Mouse (Mus musculus): ENCODE measurements around the gene Dhx34. TPM values are rescaled to one million over a fixed set of nuclear protein-coding genes. Genes with fewer than 3 reads are reported as not detected.
"Not testable (repeated sequence)": the region's sequence is repeated elsewhere in the genome, so short reads cannot be mapped to it uniquely, and the experiment has no call there.

Gene Dhx34
- total RNA-seq (2014; rRNA removed; ENCODE audit: low replicate concordance) (16.7 and 19.8 TPM in 2 replicates), polyA plus RNA-seq (2015; fragmentation: Nextera tagmentation; extraction: Ambion mirVana) (6.1 and 7.2 TPM in 2 replicates)

GRCm38 (mm10) chr7:16221582-16222272 lies at the start of gene Dhx34:
TSS of gene Dhx34 (minus strand) at chr7:16222037.
- DNase-seq (ENCODE audit: low spot score): peak; percentile 96
- Histone ChIP-seq H3K36me3 (replicated peaks; ENCODE audit: control insufficient read depth, insufficient read depth, low read length) (peaks cover 17% of the 10 kb centered on the region), H3K27me3 (ENCODE audit: control insufficient read depth, insufficient read depth, low read length) (no peaks in the 10 kb centered on the region), H3K27ac (ENCODE audit: low read depth) (peak within 1 kb of the TSS; percentile 67), H3K4me3 (ENCODE audit: low read depth, low read length) (peak within 1 kb of the TSS; percentile 63), H3K9me3 (replicated peaks; ENCODE audit: control insufficient read depth, low read length) (no peaks in the 10 kb centered on the region), H3K9ac (replicated peaks; ENCODE audit: low read depth, low read length) (peak within 1 kb of the TSS; percentile 67), H3K4me1 (ENCODE audit: control insufficient read depth, insufficient read depth) (peaks cover 9% of the 10 kb centered on the region), H3K4me2 (ENCODE audit: low read depth, low read length) (peak within 1 kb of the TSS; percentile 85)
- no peak for TF ChIP-seq EP300 (IDR thresholded peaks at IDR 0.05; ENCODE audit: low read depth)
- peak; percentile 27; the same call in 1 of the 2 replicates for TF ChIP-seq CTCF (IDR thresholded peaks at IDR 0.05; ENCODE audit: low read depth)
- peak; percentile 97 for ATAC-seq (ENCODE audit: insufficient read depth, low read depth)
- 1% methylated on average over 34 of the region's 34 CpGs for WGBS

DNA sequence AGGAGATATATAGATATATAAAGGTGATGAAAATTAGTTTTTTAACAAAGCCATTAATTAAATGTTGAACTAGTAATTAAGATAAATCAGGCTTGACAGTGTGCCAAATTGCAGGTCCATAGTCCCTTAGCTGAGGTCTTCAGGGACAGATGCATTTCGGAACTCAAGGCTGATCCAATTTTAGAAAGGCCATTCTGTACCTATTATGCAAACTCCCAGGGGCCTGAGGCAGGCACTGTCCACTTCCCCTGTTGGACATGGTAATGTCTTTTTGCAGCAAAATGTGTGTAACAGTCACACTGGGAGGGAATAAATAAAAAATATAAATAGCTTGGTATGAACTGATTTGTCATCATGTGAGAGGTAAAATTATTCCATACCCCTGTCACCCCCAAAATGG lies 49.3 kb upstream of the Dhx34 start:
- no peaks in the 10 kb centered on the region for H3K27me3 ChIP-seq (ENCODE audit: control insufficient read depth, insufficient read depth, low read length)
- no peak overlapping the region for H3K9ac ChIP-seq (replicated peaks; ENCODE audit: low read depth, low read length)
- no peak for TF ChIP-seq CTCF (IDR thresholded peaks at IDR 0.05; ENCODE audit: low read depth)
- TF ChIP-seq EP300 (IDR thresholded peaks at IDR 0.05; ENCODE audit: low read depth): no peak
- no peak for ATAC-seq (ENCODE audit: insufficient read depth, low read depth)
- no peak overlapping the region for H3K27ac ChIP-seq (ENCODE audit: low read depth)
- H3K36me3 ChIP-seq (replicated peaks; ENCODE audit: control insufficient read depth, insufficient read depth, low read length): peaks cover 7% of the 10 kb centered on the region
- H3K4me2 ChIP-seq (ENCODE audit: low read depth, low read length): no peak overlapping the region
- DNase-seq (ENCODE audit: low spot score): no peak
- 33% methylated on average over 1 of the region's 1 CpGs for WGBS
- H3K4me1 ChIP-seq (ENCODE audit: control insufficient read depth, insufficient read depth): 0 out of 2 replicates have a peak, but pooled peaks cover 4% of the 10 kb centered on the region
- H3K9me3 ChIP-seq (replicated peaks; ENCODE audit: control insufficient read depth, low read length): no peaks in the 10 kb centered on the region
- H3K4me3 ChIP-seq (ENCODE audit: low read depth, low read length): no peak overlapping the region

DNA sequence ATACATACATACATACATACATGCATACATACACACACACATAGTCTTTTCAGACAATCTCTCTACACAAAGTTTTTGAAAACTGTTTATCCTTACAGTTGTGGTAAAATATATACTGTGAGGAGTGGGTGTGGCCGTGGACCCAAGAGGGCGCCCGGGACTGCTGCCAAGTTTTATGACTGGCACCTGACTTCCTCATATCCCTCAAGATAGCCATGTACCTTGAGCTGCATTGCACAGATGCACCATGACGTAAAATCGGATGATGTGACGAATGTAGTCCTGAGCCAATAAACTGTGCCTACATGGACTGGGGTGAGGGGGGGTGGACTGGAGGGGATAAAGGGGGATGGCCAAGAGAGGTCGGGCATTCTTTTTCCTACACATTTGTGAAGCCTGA lies 44.8 kb upstream of the Dhx34 start:
- not testable (repeated sequence) for H3K4me3 ChIP-seq (ENCODE audit: low read depth, low read length); H3K27ac ChIP-seq (ENCODE audit: low read depth); ATAC-seq (ENCODE audit: insufficient read depth, low read depth); H3K9ac ChIP-seq (replicated peaks; ENCODE audit: low read depth, low read length); H3K4me2 ChIP-seq (ENCODE audit: low read depth, low read length); H3K36me3 ChIP-seq (replicated peaks; ENCODE audit: control insufficient read depth, insufficient read depth, low read length); H3K9me3 ChIP-seq (replicated peaks; ENCODE audit: control insufficient read depth, low read length); H3K4me1 ChIP-seq (ENCODE audit: control insufficient read depth, insufficient read depth); DNase-seq (ENCODE audit: low spot score); H3K27me3 ChIP-seq (ENCODE audit: control insufficient read depth, insufficient read depth, low read length)
- 69% methylated on average over 7 of the region's 7 CpGs for WGBS

DNA sequence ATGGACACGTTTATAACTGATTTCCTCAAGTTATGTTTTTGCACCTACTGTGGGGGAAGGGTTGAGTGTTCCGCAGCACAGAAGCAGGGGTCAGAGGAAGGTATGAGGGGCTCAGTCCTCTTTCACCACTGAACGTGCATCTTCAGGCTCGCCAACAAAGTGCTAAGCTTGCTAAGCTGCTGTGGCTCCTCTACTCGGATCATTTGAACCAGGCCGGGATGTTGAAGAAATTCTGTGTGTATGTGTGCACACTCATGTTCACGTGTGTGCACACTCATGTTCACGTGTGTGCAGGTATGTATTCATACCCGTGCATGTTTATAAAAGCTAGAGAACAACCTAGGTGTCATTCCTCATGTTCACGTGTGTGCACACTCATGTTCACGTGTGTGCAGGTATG lies 44.0 kb upstream of the Dhx34 start:
- no peak overlapping the region for H3K27ac ChIP-seq (ENCODE audit: low read depth)
- 81% methylated on average over 11 of the region's 11 CpGs for WGBS
- ATAC-seq (ENCODE audit: insufficient read depth, low read depth): no peak
- no peaks in the 10 kb centered on the region for H3K4me1 ChIP-seq (ENCODE audit: control insufficient read depth, insufficient read depth)
- no peaks in the 10 kb centered on the region for H3K36me3 ChIP-seq (replicated peaks; ENCODE audit: control insufficient read depth, insufficient read depth, low read length)
- no peak for TF ChIP-seq CTCF (IDR thresholded peaks at IDR 0.05; ENCODE audit: low read depth)
- TF ChIP-seq EP300 (IDR thresholded peaks at IDR 0.05; ENCODE audit: low read depth): no peak
- H3K9me3 ChIP-seq (replicated peaks; ENCODE audit: control insufficient read depth, low read length): no peaks in the 10 kb centered on the region
- H3K4me2 ChIP-seq (ENCODE audit: low read depth, low read length): no peak overlapping the region
- H3K9ac ChIP-seq (replicated peaks; ENCODE audit: low read depth, low read length): no peak overlapping the region
- no peaks in the 10 kb centered on the region for H3K27me3 ChIP-seq (ENCODE audit: control insufficient read depth, insufficient read depth, low read length)
- DNase-seq (ENCODE audit: low spot score): no peak
- H3K4me3 ChIP-seq (ENCODE audit: low read depth, low read length): no peak overlapping the region

GRCm38 (mm10) chr7:16263843-16264242 lies 42.0 kb upstream of the Dhx34 start:
- no peak for ATAC-seq (ENCODE audit: insufficient read depth, low read depth)
- DNase-seq (ENCODE audit: low spot score): no peak

More at GRCm38 (mm10) chr7:16263843-16264242, 42.0 kb upstream of the Dhx34 start:
- WGBS: 70% methylated on average over 5 of the region's 5 CpGs
- H3K27me3 ChIP-seq (ENCODE audit: control insufficient read depth, insufficient read depth, low read length): no peaks in the 10 kb centered on the region
- TF ChIP-seq EP300 (IDR thresholded peaks at IDR 0.05; ENCODE audit: low read depth): no peak
- TF ChIP-seq CTCF (IDR thresholded peaks at IDR 0.05; ENCODE audit: low read depth): no peak
- H3K36me3 ChIP-seq (replicated peaks; ENCODE audit: control insufficient read depth, insufficient read depth, low read length): no peaks in the 10 kb centered on the region
- H3K27ac ChIP-seq (ENCODE audit: low read depth): no peak overlapping the region
- H3K9me3 ChIP-seq (replicated peaks; ENCODE audit: control insufficient read depth, low read length): no peaks in the 10 kb centered on the region
- H3K4me3 ChIP-seq (ENCODE audit: low read depth, low read length): no peak overlapping the region
- H3K9ac ChIP-seq (replicated peaks; ENCODE audit: low read depth, low read length): no peak overlapping the region
- H3K4me2 ChIP-seq (ENCODE audit: low read depth, low read length): no peak overlapping the region
- no peaks in the 10 kb centered on the region for H3K4me1 ChIP-seq (ENCODE audit: control insufficient read depth, insufficient read depth)
